Mouse (Mus musculus) neutrophil, adult 5-6 weeks (primary cell): ENCODE measurements around the gene Armc10. TPM values are rescaled to one million over a fixed set of nuclear protein-coding genes. Genes with fewer than 3 reads are reported as not detected.
"Not testable (repeated sequence)": the region's sequence is repeated elsewhere in the genome, so short reads cannot be mapped to it uniquely, and the experiment has no call there.

Experiments used
- ATAC-seq: fragments of 151-379, 151-347 bp; 2 replicates; pipeline ENCODE4 v1.8.0; 2017; ENCODE audit warnings: mild to moderate bottlenecking, moderate TSS enrichment; ENCODE audit not compliant: insufficient number of reproducible peaks, poor library complexity, low FRiP score, severe bottlenecking; ENCODE audit errors: extremely low read depth
- total RNA-seq: library from RNA; stranded (forward); fragments of 200-1000 nt; gene quantifications from 2 replicates; pipeline ENCODE4 v1.2.3, GENCODE M21; 2017

Gene Armc10
- total RNA-seq: 39.9 and 42.7 TPM in 2 replicates

DNA sequence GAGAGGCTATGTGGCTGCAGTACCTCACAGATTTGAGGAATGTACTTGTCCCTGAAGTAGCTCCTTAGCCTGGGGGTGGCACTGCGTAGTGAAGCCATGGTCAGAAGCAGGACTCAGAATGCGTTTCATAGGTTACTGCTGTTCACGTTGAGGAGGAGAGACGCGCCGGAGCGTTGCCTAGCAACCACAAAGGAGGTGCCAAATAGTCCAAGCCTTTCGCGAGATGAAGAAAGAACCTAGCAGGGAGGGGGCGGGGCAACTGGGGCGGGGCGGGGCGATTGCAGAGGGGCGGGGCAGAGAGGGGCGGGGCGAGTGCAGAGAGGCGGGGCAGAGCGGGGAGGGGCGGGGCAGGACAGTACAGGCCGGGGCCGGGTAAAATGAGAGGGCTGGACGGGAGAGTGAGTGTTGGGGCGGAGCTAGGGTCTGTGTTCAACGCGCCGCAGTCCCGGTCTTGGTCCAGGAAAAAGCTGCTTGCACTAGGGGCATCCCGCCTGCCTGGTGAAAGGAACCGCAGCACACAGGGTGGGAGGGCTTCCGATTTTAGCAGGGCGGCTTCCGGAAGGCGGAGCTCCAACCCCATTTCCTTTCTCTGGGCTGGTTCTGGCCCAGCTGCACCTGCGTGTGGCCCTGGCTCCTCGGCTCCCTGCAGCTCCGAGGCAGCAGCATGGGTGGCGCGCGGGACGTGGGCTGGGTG, at the start of gene Armc10, which contains the start of gene Fbxl13:
Gene Armc10 (plus strand): TSS at position 375 of the 694 bp plus-strand sequence.
Gene Fbxl13 (minus strand): TSS at position 196 of the 694 bp plus-strand sequence.
- ATAC-seq: peak; percentile 81

DNA sequence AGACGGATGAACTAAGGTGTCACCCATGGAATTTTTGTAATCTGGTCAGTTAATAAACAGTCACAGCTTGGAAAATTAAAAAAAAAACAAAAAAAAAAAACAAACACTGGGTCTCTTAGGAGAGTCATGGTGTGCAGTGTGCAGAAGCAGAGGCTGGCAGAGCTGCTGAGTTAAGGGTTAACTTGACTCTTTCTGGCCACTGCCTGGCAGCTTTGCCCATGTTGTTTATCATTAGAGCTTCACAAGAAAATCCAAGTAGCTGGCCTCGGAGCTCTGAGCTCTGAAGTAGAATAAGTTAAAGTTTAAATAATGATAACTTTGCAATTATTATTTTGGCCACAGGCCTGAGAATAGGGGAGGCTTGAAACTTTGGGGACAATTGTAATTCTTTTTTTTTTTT, 46.1 kb upstream of the Armc10 start:
- ATAC-seq: not testable (repeated sequence)

DNA sequence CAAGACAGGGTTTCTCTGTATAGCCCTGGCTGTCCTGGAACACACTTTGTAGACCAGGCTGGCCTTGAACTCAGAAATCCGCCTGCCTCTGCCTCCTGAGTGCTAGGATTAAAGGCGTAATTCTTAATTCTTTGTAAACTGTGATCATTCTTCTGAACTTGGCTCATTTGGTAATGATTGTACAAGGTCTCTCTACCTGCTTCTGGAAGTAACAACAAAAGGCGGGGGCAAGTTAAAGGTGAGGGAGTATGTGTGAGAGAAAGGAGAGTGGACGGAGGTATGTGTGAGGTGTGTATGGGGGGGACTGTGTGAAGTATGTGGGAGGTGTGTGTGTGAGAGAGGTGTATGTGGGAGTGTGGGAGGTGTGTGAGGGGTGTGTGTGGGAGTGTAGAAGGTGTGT, 45.7 kb upstream of the Armc10 start:
- ATAC-seq: no peak

DNA sequence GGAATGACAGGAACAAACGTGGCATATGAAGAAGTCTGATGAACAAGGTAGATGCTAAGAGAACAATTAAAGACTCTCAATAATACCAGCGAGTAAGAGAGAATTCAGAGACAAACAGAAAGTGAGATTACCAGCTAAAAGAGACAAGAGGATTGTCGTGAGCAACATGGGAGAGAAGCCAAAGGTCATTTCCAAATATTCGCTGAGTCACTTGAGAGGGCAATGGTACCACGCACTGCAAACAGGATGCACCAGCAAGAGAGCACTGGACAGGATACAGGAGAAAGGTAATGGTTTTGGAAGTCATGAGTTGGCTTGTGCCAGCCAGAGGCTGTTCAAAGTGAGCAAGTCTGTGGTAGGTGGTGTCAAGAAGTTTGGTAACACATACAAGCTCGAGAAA, 39.7 kb upstream of the Armc10 start:
- no peak for ATAC-seq

DNA sequence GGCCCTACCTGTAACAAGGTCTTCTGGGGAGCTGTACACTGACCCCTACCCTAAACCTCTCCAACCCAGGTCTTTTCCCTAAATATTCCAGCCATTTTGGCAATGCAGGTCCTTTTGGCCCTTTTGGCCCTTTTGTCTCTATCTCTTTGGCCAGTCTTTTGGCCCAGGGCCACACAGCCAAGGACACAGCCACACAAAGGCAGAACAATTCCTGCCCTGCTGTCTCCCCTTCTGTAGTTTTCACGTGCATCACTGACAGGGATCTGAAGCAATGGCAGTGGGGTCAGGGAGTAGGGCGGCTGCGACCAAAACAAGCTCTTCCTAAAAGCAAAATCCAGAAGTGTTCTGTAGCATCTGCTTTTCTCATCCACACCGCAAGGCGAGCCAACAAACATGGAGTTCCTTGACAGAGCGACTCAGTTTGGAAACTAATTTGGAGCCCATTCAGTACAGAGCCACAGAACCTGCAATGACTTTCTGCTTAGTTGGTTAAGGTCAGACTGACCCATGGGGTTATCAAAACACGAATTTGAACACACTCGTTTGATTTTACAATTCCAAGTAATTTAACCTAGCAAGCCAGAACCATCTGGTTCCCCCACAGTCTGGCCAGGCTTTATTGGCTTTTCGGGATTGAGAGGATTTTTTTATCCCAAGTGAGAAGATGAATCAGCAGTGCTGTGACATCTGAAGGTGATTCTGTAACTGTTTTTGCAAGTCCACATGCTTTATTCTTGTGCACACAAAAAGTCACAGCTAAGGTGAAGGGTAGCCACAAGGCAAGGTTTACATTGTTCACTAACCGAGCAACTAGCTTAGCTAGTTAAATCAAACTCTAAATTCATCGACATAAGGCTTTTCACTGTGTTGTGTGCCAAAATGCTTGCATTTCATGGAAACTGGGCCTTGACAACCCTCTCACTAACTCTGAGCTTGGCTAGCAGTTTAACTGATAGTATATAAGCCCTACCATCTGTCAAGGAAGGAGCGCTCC, 37.0 kb upstream of the Armc10 start:
- no peak for ATAC-seq

DNA sequence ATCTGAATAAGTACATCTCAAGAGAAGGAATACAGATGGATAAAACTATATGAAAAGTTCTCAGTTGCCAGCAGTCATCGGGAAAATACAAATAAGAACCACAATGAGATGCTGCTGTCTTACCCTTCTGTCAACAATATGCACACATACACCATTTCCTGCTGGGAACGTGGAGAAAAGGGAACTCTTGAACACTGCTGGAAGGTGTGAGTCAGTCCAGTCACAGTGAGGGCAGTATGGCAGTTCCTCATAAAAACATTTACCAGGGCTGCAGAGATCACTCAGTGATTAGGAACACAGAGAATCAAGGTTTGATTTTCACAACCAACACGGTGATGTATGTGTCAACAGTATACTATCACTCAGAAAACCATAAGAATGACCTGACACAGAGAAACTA, 34.6 kb upstream of the Armc10 start:
- no peak for ATAC-seq

DNA sequence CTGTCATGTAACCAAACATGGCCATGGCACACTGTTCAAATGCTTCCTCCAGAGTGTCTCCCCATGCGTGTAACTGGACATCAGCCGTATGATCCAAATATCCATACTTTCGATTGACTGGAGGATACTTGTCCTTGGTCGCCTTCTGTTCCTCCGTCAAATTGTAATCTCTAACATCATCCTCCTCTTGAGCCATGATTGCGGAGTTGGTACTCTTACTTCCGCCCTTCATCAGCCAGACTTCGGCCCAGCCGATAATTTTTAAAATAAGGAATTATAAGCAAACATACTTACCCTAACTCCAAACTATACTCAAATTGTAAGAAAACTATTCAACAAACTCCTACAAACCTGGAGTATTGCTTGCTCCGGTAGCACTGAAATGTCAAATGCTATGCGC, 31.3 kb upstream of the Armc10 start:
- ATAC-seq: peak; percentile 56; the same call in 1 of the 2 replicates

DNA sequence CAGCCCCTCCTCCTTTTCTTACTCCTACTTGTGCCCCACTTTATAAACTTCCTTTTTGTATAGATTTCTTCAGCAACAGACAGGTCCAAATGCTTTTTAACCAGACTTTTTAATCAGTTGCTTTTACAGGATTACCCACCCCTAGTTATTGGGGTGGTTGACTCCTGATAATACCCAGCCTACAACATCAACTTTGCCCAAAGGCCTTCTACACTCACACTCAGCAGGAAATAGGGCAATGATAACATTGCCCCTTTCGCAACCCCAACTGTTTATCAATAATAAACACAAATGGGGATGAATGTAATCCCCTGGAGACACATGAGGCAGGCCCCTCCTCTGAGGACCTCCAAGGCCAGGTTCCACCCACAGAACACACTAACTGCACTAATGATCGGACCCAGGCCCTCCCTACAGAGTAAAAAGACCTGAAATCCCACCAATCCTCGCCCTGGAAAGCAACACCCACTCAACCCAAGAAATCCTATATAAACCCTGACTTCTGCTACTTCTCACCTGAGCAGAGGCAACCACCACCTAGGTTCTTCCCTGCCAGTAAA, 29.1 kb upstream of the Armc10 start:
- ATAC-seq: no peak

DNA sequence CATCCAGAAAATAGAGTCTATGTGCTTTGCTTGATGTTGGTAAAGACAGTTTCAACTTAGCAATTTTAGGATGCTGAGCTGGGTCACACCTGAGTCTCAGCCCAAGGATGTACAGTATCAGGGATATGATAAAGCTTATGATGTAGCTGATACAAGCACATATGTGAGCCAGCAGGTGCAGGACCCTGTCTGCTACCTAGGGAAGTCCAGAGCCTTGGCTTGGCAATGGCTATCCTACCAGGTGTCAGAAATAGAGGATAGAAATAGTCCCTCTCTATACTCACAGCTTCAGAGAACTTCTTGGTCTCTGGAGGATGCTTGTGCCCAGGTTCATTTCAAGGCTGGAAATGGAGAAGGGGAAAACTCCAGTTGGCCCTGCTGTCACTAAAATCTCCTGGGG, 19.7 kb upstream of the Armc10 start:
- ATAC-seq: no peak

DNA sequence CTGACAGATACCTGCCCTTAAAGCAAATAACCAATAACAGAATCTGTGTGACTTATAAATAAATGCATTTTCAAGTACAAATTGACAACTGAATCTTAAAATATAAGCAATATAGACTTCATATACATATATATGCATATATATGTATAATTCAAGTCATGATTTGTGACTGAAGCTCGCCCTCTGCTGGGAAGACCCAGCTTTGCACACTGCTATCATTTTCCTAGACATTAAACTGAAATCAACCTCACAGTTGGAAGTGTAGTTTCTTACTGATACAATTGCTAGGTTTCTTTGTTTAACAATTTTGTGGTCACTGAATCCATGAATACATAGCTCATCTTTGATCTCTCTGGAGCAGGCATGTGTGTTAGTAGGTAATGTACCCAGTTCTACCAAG, 4.7 kb upstream of the Armc10 start:
- peak; percentile 45; the same call in 1 of the 2 replicates for ATAC-seq

DNA sequence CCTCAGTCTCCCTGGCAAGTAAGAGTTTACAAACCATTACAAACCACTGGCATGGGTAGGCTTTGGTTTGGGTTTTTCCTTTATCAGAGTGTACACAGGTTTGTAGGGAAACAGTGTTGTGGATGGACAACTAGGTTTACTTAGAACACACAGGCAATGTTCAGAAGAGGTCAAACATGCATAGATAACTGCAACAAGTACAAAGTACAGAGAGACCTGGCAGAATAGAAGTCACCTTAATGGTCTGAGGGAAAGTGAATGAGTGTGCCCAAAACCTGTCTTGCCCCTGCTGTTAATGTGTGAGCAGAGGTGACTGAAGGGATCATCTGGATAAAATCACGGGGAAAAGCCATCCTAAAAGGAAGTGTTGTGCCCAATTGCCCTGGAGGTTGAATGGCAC, 2.0 kb upstream of the Armc10 start:
- no peak for ATAC-seq

DNA sequence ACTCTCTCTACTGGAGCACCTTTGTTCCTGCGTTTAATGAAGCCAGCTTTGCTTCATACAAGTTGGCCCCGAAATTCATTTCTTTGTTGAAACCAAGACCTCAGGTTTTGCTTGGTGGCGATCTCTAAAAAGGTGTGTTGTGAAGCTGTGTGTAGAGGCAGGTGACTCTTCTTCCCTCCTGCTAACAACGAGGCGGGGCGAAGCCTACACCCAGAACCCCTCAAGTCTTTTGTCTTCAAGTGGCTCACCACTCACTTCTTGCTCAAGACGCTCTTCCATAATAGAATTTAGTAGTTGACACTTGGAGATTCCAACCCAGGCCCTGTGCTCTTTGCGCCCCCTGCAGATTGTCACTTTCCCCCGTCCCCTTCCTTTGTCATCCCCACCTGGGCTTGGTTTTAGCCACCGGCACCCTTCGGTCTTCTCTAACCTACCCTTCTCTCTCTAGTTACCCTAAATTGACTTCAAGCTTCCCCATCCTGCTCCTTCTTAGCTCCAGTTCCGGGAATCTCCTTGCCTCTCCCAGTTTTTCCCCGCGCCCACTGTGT, 648 bp upstream of the Armc10 start:
- ATAC-seq: no peak

DNA sequence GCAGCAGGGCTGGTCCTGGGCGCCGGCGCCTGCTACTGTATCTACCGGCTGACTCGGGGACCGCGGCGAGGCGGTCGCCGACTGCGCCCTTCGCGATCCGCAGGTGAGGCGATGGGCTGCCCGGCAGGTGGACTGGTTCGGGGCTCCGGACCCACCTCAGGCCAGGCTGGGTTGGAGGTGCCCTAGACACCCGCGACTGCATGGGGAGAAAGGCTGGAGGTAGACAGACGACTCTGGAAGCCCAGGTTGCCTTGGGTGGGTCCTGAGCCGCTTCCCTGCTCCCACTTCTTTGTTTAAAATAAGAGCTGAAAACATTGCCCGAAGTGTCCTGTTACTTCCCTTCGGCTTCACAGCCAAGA, 499 bp downstream of the Armc10 start:
- no peak for ATAC-seq

DNA sequence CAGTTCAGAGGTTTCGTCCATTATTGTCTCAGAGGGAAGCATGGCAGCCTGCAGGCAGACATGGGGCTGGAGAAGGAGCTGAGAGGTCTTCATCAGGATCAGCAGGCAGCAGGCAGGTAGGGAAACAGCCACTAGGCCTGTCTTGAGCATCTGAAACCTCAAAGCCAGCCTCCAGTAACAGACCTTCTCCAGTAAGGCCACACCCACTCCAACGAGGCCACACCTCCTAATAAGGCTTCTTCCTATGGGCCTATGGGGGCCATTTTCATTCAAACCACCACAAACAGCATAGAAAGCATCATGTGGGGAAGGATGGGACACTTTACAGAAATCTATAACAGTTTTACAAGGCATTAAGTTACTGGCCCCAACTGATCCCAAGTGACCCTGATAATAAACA, 5.1 kb downstream of the Armc10 start:
- no peak for ATAC-seq

DNA sequence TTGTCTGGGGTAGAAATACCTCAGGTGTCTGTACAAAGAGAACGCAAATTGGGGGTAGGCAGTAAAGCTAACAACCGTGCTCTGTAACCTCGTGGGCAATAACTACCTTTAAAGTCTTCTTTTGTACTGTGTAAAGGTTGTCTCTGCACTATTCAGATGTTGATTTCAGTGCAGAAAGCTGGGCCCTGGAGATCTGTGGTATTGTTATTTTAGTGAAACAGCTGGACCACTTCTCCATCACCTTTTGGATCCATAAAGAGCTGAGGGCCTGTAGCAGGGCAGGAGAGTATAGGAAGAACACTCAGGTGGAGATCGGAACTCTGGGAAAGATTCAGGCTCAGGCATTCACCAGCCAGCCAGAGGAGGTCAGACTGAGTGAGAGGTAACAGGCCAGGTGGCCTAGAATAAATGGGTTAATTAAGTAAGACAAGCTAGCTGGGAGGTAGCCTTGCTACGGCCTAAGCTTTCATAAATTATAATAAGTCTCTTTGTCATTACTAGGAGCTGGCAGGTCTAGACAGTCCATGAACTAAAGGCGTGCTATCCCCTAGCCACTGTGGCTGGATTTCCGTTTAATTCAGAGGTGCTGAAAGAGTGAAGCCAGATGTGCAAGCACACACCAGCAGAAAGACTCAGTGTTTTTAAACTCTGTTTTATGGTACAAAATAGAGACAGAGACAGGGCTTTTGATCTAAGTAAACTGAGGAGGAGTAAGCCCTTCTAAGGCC, 6.4 kb downstream of the Armc10 start:
- no peak for ATAC-seq

DNA sequence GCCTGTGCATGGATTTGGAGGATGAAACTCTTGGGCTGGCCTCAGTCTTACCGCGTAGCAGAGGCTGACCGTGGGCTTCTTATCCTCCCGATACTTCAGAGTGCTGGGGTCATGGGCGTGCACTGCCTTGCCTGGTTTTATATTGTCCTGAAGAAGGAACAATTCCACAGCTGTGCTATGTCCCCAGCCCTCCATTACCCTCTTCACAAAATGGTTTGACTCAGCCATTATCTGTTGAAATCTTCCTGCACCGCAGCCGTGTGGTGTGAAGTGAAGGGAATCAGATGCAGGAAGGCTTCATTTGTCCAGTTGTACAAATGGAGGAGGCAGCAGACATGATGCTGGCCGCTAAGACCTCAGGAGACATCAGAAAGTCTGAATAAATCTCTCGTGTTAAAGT, 11.3 kb downstream of the Armc10 start:
- no peak for ATAC-seq

DNA sequence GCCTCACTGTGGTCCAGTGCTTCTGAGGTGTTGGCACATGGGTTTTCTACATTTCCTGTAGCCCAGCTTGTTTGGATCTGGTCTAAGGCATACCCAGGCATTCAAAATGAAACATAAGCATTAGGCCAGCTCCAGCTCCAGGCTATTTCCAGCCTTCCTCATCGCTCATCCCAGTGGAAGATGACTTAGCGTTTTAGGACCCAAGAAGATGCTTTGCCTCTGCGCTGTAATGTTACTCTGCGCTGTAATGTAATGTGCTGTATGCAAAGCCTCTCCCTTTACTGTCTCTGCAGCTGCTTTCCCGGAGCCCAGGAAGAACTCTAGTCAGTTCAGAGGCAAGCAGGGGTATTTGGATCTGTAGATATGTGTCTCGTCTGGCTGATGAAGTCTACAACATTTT, 12.4 kb downstream of the Armc10 start:
- no peak for ATAC-seq

DNA sequence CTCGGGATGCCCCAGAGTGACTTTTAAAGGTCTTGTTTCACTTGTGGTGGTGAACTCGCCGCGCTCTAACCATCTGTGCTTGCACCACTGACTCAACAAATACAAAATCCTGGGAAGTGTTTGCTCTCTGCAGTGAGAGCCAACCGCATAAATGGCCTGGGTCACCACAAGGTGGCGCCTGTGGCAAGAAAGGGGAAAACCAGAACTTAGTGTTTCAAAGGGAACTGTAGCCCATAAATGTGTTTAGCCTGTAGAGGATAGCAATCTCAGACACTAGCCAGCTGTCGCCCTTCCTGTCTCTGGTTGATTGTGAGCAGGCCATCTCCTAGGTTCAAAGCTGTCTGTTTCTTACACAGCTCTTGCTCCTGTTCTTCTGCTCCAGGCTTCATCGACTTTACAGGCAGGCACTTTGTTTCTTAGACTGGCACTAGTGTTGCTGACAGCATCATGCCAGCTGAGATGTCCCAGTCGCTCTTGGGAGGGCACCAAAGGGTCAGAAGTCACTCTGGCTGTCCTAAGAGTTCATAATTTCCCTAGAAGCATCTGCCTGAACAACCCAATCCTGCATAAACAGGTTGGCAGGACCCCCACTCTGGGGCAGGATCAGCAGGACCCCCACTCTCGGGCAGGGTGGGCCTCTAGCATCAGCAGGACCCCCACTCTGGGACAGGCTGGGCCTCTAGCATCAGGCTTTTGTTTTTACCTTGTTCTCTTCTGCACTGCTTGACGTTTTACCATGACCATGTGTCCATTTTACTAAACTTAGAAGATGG, 13.2 kb downstream of the Armc10 start:
- ATAC-seq: peak; percentile 85
